Mouse (Mus musculus) brain, embryonic 14.5 days (tissue): Measurements from ENCODE around the gene Rnf39. TPM values are rescaled to one million over a fixed set of nuclear protein-coding genes. Genes with fewer than 3 reads are reported as not detected.

Source experiments
- DNase-seq: peaks from one replicate; pipeline ENCODE4 v3.0.0-alpha.2; 2011; ENCODE audit warnings: low read depth
- CTCF ChIP-seq: fragments of 200-500 bp; IDR thresholded peaks from 2 replicates; pipeline ENCODE4 v1.5.1; 2012; ENCODE audit warnings: inconsistent platforms, mild to moderate bottlenecking, moderate library complexity, borderline replicate concordance; ENCODE audit not compliant: insufficient read depth, insufficient read length; ENCODE audit errors: extremely low read depth
- POLR2A ChIP-seq: fragments of 200-500 bp; IDR thresholded peaks from 2 replicates; pipeline ENCODE4 v1.6.1; 2012; ENCODE audit warnings: mild to moderate bottlenecking, inconsistent platforms, borderline replicate concordance; ENCODE audit not compliant: poor library complexity, insufficient read depth, insufficient read length, severe bottlenecking; ENCODE audit errors: extremely low read depth
- polyA plus RNA-seq: library from polyadenylated mRNA; depleted of rRNA; stranded (reverse); fragments of >200 nt; gene quantifications from 2 replicates; pipeline ENCODE4 v1.2.3, GENCODE M21; 2012; rRNA removed

Rnf39 gene
- polyA plus RNA-seq = 0.18 and 0.19 TPM in 2 replicates

- no peak for DNase-seq
- TF ChIP-seq POLR2A (no peak), CTCF (no peak)
These were observed at the start of gene Rnf39 for GRCm38 (mm10) chr17:36942791-36943471. Rnf39 (plus strand) TSS chr17:36942918.

GRCm38 (mm10) chr17:36893387-36893786, 49.3 kb upstream of the Rnf39 start:
- no peak for DNase-seq

GRCm38 (mm10) chr17:36896583-36896982, 46.1 kb upstream of the Rnf39 start:
- peak; percentile 49 for DNase-seq
- TF ChIP-seq POLR2A = no peak
- TF ChIP-seq CTCF = peak; percentile 65; the same call in 1 of the 2 replicates

More at GRCm38 (mm10) chr17:36893387-36893786, 49.3 kb upstream of the Rnf39 start:
- TF ChIP-seq POLR2A (no peak), CTCF (no peak)

- no peak for DNase-seq
- TF ChIP-seq CTCF (no peak), POLR2A (no peak)
These were observed 45.7 kb upstream of the Rnf39 start for GRCm38 (mm10) chr17:36897065-36897464.

GRCm38 (mm10) chr17:36897552-36898205, 45.0 kb upstream of the Rnf39 start, which contains the start of gene Trim31:
Trim31 (plus strand) TSS chr17:36898118.
- TF ChIP-seq POLR2A (no peak), CTCF (no peak)
- no peak for DNase-seq

- no peak for DNase-seq
- TF ChIP-seq POLR2A (no peak), CTCF (no peak)
These were observed 43.3 kb upstream of the Rnf39 start for GRCm38 (mm10) chr17:36899376-36899775.

- TF ChIP-seq CTCF = no peak
- TF ChIP-seq POLR2A = no peak
These were observed 42.7 kb upstream of the Rnf39 start for GRCm38 (mm10) chr17:36900001-36900400.

GRCm38 (mm10) chr17:36900691-36901090, 42.0 kb upstream of the Rnf39 start:
- TF ChIP-seq CTCF = no peak
- TF ChIP-seq POLR2A = no peak
- peak; percentile 23 for DNase-seq

More at GRCm38 (mm10) chr17:36900001-36900400, 42.7 kb upstream of the Rnf39 start:
- no peak for DNase-seq

GRCm38 (mm10) chr17:36903651-36904050, 39.1 kb upstream of the Rnf39 start:
- TF ChIP-seq POLR2A (no peak), CTCF (no peak)
- no peak for DNase-seq

- no peak for TF ChIP-seq POLR2A
- TF ChIP-seq CTCF = no peak
These were observed 34.5 kb upstream of the Rnf39 start for GRCm38 (mm10) chr17:36908235-36908634.

GRCm38 (mm10) chr17:36909802-36910201, 32.9 kb upstream of the Rnf39 start:
- DNase-seq = no peak
- TF ChIP-seq POLR2A = no peak
- TF ChIP-seq CTCF = no peak

More at GRCm38 (mm10) chr17:36908235-36908634, 34.5 kb upstream of the Rnf39 start:
- peak; percentile 11 for DNase-seq

GRCm38 (mm10) chr17:36912031-36912430, 30.7 kb upstream of the Rnf39 start:
- DNase-seq = no peak
- no peak for TF ChIP-seq CTCF
- no peak for TF ChIP-seq POLR2A

GRCm38 (mm10) chr17:36914108-36914507, 28.6 kb upstream of the Rnf39 start:
- peak; percentile 79 for TF ChIP-seq CTCF
- no peak for TF ChIP-seq POLR2A
- peak; percentile 77 for DNase-seq

- DNase-seq = peak; percentile 68
- peak; percentile 77; the same call in 1 of the 2 replicates for TF ChIP-seq CTCF
- no peak for TF ChIP-seq POLR2A
These were observed 27.6 kb upstream of the Rnf39 start for GRCm38 (mm10) chr17:36915076-36915475.

- no peak for TF ChIP-seq CTCF
- TF ChIP-seq POLR2A = no peak
- no peak for DNase-seq
These were observed 22.5 kb upstream of the Rnf39 start for GRCm38 (mm10) chr17:36920239-36920638.
